Mouse (Mus musculus) heart, embryonic 11.5 days (tissue): ENCODE results near the gene Sept3. TPM values are rescaled to one million over a fixed set of nuclear protein-coding genes. Genes with fewer than 3 reads are reported as not detected.
"Not testable (repeated sequence)": the region's sequence is repeated elsewhere in the genome, so short reads cannot be mapped to it uniquely, and the experiment has no call there.

Experiments
- ATAC-seq: fragments of 200-750 bp; cut with Nextera tagmentation; replicated peaks from 2 replicates; pipeline ENCODE4 v1.8.0; 2017; ENCODE audit warnings: moderate library complexity; ENCODE audit not compliant: insufficient number of reproducible peaks, low FRiP score, low TSS enrichment
- H3K27ac ChIP-seq: fragments of 300-500 bp; sonication (generic); 2 replicates; pipeline ENCODE4 v1.5.1; 2014; ENCODE audit warnings: mild to moderate bottlenecking, low read depth, low read length
- H3K27me3 ChIP-seq: fragments of 300-500 bp; sonication (generic); 2 replicates; pipeline ENCODE4 v1.6.1; 2014; ENCODE audit warnings: mild to moderate bottlenecking, low read length, mixed read lengths; ENCODE audit not compliant: control insufficient read depth, insufficient read depth
- H3K36me3 ChIP-seq: fragments of 300-500 bp; sonication (generic); 2 replicates; pipeline ENCODE4 v1.6.1; 2014; ENCODE audit warnings: mild to moderate bottlenecking, low read length, moderate library complexity, mixed read lengths; ENCODE audit not compliant: control insufficient read depth, insufficient read depth
- H3K4me1 ChIP-seq: fragments of 300-500 bp; sonication (generic); 2 replicates; pipeline ENCODE4 v1.6.1; 2014; ENCODE audit warnings: low read length; ENCODE audit not compliant: control insufficient read depth, insufficient read depth
- H3K4me2 ChIP-seq: fragments of 300-500 bp; sonication (generic); 2 replicates; pipeline ENCODE4 v1.6.1; 2014; ENCODE audit warnings: mild to moderate bottlenecking, moderate library complexity
- H3K4me3 ChIP-seq: fragments of 300-500 bp; sonication (generic); 2 replicates; pipeline ENCODE4 v1.5.1; 2014; ENCODE audit warnings: low read depth, low read length
- H3K9ac ChIP-seq: fragments of 300-500 bp; sonication (generic); 2 replicates; pipeline ENCODE4 v1.6.1; 2014; ENCODE audit warnings: mild to moderate bottlenecking, low read depth, low read length, moderate library complexity
- H3K9me3 ChIP-seq: fragments of 300-500 bp; sonication (generic); replicated peaks from 2 replicates; pipeline ENCODE4 v1.6.1; 2016; ENCODE audit warnings: low read length; ENCODE audit not compliant: control insufficient read depth
- WGBS: fragments of 180-500 bp; shearing (Covaris S2); extraction: QIAGEN DNeasy Blood & Tissue Kit; methylation state at CpG from one replicate; pipeline ENCODE4 v1.1.7; 2014; ENCODE audit not compliant: insufficient replicate concordance; 5-methylcytosine and 5-hydroxymethylcytosine counted together
- polyA plus RNA-seq: library from polyadenylated mRNA; unstranded; fragments of >200 nt; fragmentation: Nextera tagmentation; extraction: Ambion mirVana; gene quantifications from 2 replicates; pipeline ENCODE4 v1.2.1, GENCODE M21; 2014

The Sept3 gene
- polyA plus RNA-seq, 1 experiment from 2014 or later: 6.2 TPM

DNA sequence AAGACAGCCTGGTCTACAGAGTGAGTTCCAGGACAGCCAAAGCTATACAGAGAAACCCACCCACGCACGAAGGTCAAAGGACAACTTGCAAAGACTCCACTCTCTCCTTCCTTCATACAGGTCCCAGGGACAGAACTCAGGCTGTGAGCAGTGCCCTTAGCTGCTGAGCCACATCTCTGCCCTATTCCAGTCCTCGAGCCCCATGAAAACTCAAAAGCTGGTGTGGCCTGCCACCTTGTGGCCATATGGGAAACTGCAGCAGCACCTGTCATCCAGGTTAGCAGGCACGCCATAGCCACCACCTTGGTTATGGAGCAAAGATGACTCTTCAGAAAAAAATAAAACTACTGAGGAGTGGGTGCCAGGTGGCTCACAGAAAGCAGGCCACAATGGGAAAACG, 38.1 kb upstream of the Sept3 start:
- peak; percentile 55; the same call in 1 of the 2 replicates for ATAC-seq
- H3K4me3 ChIP-seq: no peak overlapping the region

DNA sequence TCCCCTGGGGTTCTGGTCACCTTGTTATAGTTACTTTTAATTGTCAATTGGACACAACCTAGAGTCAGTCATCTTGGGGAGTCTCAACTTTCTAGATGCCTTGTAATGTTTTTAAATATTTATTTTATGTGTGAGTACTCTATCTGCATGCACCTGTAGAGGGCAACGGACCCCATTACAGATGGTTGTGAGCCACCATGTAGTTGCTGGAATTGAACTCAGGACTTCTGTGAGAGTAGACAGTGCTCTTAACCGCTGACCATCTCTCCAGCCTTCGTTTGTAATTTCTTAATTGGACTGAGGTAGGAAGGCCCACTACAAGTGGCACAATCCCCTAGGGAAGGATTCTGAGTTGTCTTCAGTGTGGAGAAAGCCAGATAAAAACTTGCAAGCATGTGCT, 31.4 kb upstream of the Sept3 start:
- H3K36me3 ChIP-seq: no peaks in the 10 kb centered on the region
- H3K9me3 ChIP-seq: no peaks in the 10 kb centered on the region
- 73% methylated on average over 3 of the region's 3 CpGs for WGBS
- H3K4me3 ChIP-seq: peak overlapping the region; percentile 80
- ATAC-seq: no peak
- H3K9ac ChIP-seq: peak overlapping the region; percentile 77; the same call in 1 of the 2 replicates
- peak overlapping the region; percentile 94 for H3K4me2 ChIP-seq
- H3K4me1 ChIP-seq: peaks cover 4% of the 10 kb centered on the region
- no peak overlapping the region for H3K27ac ChIP-seq
- no peaks in the 10 kb centered on the region for H3K27me3 ChIP-seq

More for the DNA sequence above, 38.1 kb upstream of the Sept3 start:
- Histone ChIP-seq H3K9ac (no peak overlapping the region), H3K4me2 (no peak overlapping the region), H3K27me3 (0 out of 2 replicates have a peak, but pooled peaks cover 2% of the 10 kb centered on the region), H3K4me1 (no peaks in the 10 kb centered on the region), H3K36me3 (0 out of 2 replicates have a peak, but pooled peaks cover 3% of the 10 kb centered on the region), H3K27ac (no peak overlapping the region), H3K9me3 (no peaks in the 10 kb centered on the region)
- 21% methylated on average over 5 of the region's 5 CpGs for WGBS

DNA sequence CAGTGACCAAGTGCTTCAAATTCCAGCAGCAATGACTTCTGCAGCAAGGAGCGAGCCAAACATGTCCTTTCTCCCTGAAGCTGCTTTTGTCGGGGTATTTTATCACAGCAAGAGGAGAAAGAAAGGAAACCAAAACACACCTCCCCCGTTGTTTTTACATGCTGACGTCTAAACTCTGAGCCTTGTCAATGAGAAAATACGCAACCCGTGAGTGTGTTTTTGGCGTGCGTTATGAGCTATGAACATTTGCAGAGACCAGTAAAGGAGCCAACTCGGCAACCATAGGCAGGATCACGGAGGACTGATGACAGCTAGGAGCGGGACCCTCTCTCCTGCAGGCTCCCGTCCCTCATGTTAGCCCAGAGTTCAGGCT, 31.0 kb upstream of the Sept3 start:
- no peak for ATAC-seq
- Histone ChIP-seq H3K4me2 (peak overlapping the region; percentile 94), H3K9me3 (no peaks in the 10 kb centered on the region), H3K4me1 (peaks cover 4% of the 10 kb centered on the region), H3K4me3 (peak overlapping the region; percentile 80), H3K27ac (no peak overlapping the region), H3K36me3 (no peaks in the 10 kb centered on the region), H3K27me3 (no peaks in the 10 kb centered on the region), H3K9ac (peak overlapping the region; percentile 77)
- WGBS: 6% methylated on average over 12 of the region's 12 CpGs

DNA sequence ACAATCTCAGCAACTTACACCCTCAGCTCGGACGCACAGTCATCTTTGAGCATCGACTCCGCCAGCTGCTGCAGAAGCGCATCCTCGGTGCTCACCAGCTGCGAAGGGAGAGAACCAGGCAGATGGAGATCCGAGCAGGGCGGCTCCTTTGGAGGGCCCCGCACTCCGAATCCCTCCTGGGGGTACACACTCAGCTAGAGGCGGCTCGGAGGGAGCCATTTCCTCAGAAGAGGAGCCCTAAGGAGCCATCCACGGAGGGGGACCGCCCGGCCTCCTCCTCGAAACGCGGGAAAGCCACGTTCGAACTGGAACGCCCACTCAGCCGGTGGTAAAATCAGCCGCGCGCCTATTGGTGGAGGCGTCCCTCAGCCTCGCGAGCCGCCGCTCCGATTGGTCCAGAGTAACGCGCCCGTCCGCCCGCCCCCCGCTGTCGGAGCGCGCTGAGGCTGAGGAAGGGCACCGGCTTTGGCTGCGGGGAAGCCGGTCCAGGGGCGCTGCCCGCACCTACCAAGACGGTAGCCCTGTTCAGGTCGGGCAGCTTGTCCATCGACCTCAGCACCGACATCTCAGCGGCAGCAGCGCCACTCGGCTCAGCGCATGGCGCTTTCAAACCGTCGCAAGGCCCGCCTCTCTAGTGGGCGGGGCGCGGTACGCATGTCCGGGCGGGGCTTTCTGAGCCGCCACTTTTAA, 30.4 kb upstream of the Sept3 start, which contains the start of gene Cenpm:
TSS of gene Cenpm (minus strand) at position 634 of the 690 bp plus-strand sequence.
- Histone ChIP-seq H3K4me3 (peak within 1 kb of the TSS; percentile 80), H3K4me2 (peak within 1 kb of the TSS; percentile 94), H3K36me3 (no peaks in the 10 kb centered on the region), H3K9ac (peak within 1 kb of the TSS; percentile 77), H3K9me3 (no peaks in the 10 kb centered on the region), H3K27me3 (no peaks in the 10 kb centered on the region), H3K4me1 (peaks cover 4% of the 10 kb centered on the region), H3K27ac (peak within 1 kb of the TSS; percentile 77)
- ATAC-seq: peak; percentile 92
- under 1% methylated on average over 65 of the region's 65 CpGs for WGBS

DNA sequence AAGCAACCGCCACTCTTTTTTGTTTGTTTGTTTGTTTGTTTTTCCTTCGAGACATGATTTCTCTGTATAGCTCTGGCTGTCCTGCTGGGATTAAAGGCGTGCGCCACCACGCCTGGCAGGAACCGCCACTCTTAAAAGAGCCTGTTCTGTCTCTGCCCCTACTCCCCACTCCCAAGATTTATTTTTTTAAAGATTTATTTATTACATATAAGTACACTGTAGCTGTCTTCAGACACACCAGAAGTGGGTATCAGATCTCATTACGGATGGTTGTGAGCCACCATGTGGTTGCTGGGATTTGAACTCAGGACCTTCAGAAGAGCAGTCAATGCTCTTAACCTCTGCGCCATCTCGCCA, 29.9 kb upstream of the Sept3 start:
- H3K27ac ChIP-seq: peak overlapping the region; percentile 77
- peak overlapping the region; percentile 80 for H3K4me3 ChIP-seq
- not testable (repeated sequence) for H3K36me3 ChIP-seq, H3K27me3 ChIP-seq, ATAC-seq, H3K9me3 ChIP-seq, H3K4me1 ChIP-seq
- H3K9ac ChIP-seq: peak overlapping the region; percentile 77
- 23% methylated on average over 9 of the region's 9 CpGs for WGBS
- peak overlapping the region; percentile 94 for H3K4me2 ChIP-seq

DNA sequence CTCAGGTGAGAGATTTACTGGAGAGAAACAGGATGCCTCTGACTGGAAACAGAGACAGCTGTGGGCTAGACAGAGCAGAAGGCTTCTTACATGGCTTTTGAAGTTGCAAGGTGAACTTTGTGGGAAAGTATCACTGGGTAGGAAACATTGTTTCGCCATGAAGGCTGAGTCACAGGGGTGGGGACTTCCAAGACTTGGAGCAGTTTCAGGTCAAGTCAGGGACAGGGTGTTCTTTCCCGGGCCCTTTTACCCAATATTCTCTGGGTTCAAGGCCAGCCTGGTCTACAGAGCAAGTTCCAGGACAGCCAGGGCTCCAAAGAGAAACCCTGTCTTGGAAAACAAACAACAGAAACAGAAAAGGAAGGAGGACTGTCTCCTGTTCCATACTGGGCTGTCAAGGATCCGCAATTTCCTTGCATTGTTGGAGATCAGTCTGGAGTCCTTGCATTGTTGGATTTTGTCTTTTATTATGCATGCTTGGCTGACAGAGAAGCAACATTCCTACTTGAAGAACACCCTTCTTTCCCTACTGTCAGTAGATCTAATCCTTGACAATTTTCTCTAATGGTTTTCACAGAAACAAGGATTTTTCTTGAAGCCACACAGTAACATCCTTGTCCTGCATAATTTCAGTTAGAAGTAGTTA, 27.4 kb upstream of the Sept3 start:
- H3K27ac ChIP-seq: no peak overlapping the region
- H3K4me1 ChIP-seq: peaks cover 4% of the 10 kb centered on the region
- H3K4me2 ChIP-seq: no peak overlapping the region
- H3K9me3 ChIP-seq: no peaks in the 10 kb centered on the region
- no peak for ATAC-seq
- no peaks in the 10 kb centered on the region for H3K27me3 ChIP-seq
- H3K4me3 ChIP-seq: no peak overlapping the region
- no peaks in the 10 kb centered on the region for H3K36me3 ChIP-seq
- WGBS: 64% methylated on average over 3 of the region's 3 CpGs
- no peak overlapping the region for H3K9ac ChIP-seq

DNA sequence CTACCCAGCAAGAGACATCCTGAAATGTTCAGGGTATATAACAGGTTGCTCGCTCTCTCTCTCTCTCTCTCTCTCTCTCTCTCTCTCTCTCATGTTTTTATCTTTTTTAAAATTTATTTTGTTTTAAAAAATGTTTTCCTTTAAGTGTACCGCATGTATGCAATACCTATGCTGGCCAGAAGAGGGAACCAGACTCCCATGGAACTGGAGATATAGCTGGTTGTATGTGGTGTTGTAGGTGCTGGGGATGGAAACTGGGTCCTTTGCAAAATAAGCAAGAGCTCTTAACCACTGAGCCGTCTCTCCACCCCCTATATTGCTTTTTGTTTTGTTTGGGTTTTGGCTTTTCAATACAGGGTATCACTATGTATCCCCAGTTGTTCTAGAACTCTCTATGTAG, 23.1 kb upstream of the Sept3 start:
- H3K27me3 ChIP-seq: peaks cover 6% of the 10 kb centered on the region; the same call in 1 of the 2 replicates
- 90% methylated on average over 3 of the region's 3 CpGs for WGBS
- no peak overlapping the region for H3K4me2 ChIP-seq

DNA sequence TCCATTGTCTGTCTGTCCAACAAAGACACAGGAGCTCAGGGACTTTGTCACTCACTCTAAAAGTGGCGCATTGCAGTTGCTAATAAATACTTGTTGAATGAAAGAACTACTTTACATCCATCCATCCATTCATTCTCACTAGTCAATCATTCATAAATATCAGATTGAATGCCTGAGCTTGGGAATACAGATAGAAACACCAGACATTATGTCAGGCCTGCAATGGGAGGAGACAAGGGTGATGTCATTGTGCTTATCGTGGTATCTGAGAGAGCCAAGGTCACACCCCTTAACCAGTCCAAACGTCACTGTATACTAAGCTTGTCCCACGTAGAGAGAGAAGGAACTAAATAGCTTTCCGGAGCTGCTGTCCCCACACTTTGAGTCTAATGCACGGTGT, 22.6 kb upstream of the Sept3 start, which contains the start of gene 1500009C09Rik:
TSS of gene 1500009C09Rik (plus strand) at position 301 of the 400 bp plus-strand sequence.
- ATAC-seq: no peak
- 79% methylated on average over 6 of the region's 6 CpGs for WGBS
- Histone ChIP-seq H3K27ac (no peak within 1 kb of the TSS), H3K4me1 (no peaks in the 10 kb centered on the region), H3K4me3 (no peak within 1 kb of the TSS), H3K9me3 (no peaks in the 10 kb centered on the region), H3K27me3 (peaks cover 6% of the 10 kb centered on the region; the same call in 1 of the 2 replicates), H3K4me2 (no peak within 1 kb of the TSS), H3K9ac (no peak within 1 kb of the TSS), H3K36me3 (no peaks in the 10 kb centered on the region)

More for the DNA sequence above, 23.1 kb upstream of the Sept3 start:
- Histone ChIP-seq H3K36me3 (no peaks in the 10 kb centered on the region), H3K9ac (no peak overlapping the region), H3K27ac (no peak overlapping the region), H3K4me1 (no peaks in the 10 kb centered on the region), H3K4me3 (no peak overlapping the region), H3K9me3 (no peaks in the 10 kb centered on the region)
- ATAC-seq: no peak
